Mouse (Mus musculus) forelimb bud, embryonic 11.5 days (tissue): ENCODE data around the gene Guca1a.
A peak's percentile ranks its signal among the peaks of the same experiment; 100 is the strongest.
"Not testable (repeated sequence)": the region's sequence is repeated elsewhere in the genome, so short reads cannot be mapped to it uniquely, and the experiment has no call there.

Source experiments
- DNase-seq: peaks from one replicate; pipeline ENCODE4 v3.0.0-alpha.2; 2012; ENCODE audit warnings: low read depth, low spot score

Gene Guca1a

DNA sequence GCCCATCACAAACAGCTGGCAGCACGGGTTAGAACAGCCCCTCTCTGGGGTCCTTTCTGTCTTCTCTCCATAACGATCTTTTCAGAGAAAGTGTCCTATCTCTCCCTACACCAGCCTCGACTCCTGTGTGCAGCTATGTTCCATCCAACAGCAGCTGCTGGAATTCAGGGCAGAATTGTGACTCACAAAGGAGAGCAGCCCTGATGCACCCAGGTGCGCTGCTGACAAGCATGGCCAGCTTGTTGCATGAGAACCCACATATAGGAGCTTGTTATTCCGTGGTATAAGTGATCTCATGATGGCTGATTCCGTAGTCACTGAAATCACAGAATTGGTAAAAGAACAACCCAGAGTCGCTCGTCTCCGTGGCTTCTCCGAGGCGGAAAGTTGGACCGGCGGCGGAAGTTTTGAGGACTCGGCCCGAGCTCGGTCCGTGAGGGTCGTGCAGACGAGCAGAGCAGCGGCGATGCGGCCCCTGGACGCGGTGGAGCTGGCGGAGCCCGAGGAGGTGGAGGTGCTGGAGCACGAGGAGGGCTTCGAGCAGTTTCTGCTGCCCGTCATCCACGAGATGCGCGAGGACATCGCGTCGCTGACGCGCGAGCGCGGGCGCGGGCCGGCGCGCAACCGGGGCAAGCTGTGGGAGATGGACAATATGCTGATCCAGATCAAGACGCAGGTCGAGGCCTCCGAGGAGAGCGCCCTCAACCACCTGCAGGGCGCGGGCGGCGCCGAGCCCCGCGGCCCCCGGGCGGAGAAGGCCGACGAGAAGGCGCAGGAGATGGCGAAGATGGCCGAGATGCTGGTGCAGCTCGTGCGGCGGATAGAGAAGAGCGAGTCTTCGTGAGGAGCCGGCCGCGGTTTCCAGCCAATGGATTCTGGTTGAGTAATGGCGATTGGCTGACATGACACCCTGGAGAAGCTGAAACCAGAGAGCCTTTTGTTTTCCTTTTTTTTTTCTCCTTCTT lies 9.8 kb upstream of the Guca1a start:
- DNase-seq: not testable (repeated sequence)

- peak; percentile 57 for DNase-seq
These were observed 8.1 kb upstream of the Guca1a start for GRCm38 (mm10) chr17:47408558-47408898.

DNA sequence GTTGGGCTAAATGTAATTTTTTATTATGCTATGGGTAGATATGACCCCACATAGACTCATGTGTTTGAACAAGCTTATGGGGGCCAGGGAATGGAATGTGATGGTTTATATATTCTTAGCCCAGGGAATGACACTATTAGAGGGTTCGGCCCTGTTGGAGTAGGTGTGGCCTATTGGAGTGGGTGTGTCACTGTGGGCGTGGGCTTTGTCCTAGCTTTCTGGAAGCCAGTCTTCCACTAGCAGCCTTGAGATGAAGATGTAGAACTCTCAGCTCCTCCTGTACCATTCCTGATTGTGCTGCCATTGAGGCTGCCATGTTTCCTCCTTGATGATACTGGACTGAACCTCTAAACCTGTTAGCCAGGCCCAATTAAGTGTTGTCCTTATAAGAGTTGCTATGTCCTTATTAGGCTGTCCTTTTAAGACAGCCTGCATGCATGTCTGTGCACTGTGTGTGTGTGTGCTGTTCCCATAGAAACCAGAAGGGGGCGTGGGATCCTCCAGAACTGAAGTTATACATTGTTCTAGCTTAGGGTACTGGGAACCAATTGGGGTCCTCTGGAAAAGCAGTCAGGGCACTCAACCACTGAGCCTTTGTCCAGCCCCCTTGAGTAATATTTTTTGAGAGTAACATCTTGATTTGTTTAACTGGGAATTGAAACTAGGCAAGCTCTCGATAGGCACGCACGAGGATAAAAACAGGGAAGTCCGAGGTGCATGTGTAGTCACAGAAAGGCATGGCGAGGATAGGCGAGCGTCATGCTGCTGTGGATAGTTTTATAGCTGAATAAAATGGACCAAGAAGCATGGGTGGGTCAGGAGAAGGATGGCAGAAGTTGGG lies 7.6 kb upstream of the Guca1a start:
- no peak for DNase-seq

DNA sequence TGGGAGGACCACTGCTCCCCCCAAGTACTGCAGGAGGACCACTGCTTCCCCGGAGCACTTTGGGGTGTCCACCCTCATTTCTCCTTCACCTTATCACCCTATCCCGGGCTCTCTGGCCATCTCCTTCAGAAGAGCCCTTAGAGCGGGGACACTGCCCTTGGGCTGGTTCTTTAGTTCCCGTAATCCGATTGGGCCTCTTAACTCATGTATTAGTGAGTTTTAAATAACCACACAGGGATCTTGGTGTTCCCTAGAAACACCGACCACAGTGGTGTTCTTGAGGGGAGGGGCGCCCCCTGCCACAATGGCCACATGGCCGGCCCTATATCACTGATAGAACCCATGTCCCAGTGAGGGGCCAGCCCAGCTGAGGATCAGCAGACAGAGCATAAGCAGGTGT lies 1.3 kb downstream of the Guca1a start:
- no peak for DNase-seq

DNA sequence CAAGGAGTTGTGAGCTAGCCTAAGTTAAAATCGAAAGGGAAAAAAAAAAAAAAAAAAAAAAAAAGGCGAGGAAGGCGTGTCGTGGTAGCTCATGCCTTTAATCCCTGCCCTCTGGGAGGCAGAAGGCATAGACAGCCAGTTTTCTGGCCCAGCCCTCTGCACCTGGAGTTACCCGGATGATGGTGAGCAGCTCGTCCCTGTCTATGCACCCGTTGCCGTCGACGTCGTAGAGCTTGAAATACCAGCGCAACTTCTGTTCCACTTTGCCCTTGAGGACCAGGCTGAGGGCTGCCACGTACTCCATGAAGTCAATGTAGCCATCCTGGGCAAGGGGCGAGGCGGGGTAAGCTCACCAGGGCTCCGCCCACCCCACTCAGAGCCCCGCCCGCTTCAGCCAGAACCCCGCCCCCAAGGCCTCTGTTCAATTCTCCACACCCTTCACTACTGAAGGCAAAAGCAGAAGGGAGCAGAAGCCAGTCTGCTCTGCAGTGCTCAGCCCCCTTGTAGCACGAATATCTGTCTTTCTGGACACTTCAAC lies 4.9 kb downstream of the Guca1a start:
- DNase-seq: no peak

DNA sequence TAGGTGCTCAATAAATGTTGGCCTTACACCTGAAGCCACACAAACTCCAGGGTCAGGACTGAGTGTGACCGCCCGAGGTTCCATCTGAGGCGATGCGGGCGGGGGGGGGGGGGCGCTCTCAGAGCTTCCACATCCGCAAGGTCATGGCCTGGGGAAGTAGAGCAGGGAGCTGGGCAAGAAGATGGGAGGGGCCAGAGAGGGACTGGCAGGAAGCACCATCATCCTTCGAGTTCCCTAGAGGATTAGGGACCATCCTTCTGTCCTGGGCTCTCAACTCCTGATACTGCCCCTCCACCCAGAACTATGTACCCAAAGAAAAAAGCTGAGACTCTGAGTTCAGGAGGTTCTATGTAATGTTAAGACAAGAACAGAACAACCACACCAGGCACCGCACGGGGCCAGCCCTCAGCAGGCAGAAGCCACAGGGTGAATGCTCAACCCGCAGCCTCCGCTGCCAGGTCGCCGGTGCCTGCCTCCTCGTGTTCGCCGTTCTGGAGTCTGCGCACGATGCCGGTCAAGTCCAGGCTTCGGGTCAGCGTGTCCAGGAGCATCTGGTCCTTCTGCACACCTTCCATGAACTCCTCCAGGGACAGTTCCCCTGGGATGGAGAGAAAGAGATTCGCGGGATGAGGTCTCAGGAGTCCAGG lies 6.0 kb downstream of the Guca1a start:
- no peak for DNase-seq

DNA sequence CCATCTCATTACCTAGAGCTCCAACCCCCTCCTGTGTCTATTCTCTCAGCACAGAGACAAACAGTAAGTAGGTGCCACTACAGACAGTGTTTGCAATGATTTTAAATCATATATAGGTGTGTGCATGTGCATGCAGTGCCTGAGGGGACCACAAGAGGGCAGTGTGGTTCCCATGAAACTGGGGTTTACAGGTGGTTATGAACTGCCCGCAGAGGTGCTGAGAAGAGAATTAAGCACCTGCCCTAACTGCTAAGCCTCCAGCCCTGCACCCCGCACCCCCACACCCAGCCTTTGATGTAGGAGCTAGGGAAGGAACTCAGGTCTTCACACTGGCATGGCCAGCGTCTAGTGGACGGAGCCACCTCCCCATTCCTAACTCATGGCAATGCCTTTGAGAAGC lies 13.7 kb downstream of the Guca1a start:
- DNase-seq: peak; percentile 56

- DNase-seq: no peak
These were observed 15.2 kb downstream of the Guca1a start, which contains the start of gene Guca1b for GRCm38 (mm10) chr17:47385145-47385544. Guca1b (plus strand) TSS chr17:47385393.

GRCm38 (mm10) chr17:47384064-47384463 lies 16.3 kb downstream of the Guca1a start:
- no peak for DNase-seq

- no peak for DNase-seq
These were observed 17.1 kb downstream of the Guca1a start for GRCm38 (mm10) chr17:47383266-47383665.

DNA sequence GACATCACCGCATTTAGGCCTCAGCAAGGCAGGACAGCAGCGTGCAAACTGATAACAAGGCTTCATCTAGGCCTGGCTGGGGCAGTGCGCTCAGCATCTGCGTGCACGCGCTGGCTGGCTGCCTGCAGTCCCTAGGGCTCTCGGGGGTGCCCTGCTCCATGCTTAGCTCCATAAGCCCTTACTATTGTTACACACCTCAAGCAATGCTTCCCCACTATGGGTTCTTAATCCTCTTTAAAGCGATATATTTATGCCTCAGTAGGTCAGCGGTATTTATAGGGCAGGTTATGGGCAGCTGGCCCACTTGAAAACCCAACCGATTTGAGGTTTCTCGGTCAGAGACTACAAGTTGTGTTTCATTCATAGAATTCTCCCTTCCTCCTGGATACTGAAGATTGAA lies 18.5 kb downstream of the Guca1a start:
- DNase-seq: no peak

- no peak for DNase-seq
These were observed 22.3 kb downstream of the Guca1a start for GRCm38 (mm10) chr17:47378133-47378532.

DNA sequence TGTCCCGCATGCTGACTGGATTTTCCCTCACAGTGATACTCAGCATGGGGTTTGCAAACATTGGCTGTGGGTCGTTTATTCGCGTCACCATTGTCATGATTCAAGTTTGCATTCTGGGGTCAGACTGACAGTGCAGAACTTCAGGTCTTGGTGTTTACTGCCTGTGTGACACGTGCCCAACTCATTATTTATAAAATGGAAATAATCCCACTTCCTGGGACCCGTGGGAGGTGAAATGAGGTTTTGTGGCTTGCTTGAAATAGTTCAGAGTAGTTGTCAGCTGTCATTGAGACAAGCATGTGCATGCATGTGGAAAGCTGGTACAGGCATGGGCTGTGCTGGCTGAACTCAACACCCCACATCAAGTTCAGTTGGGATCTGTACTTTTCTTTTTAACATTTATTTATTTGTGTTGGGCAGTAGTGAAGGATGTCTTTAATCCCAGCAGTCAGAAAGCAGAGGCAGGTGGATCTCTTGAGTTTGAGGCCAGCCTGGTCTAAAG lies 23.6 kb downstream of the Guca1a start:
- no peak for DNase-seq

- DNase-seq: no peak
These were observed 26.4 kb downstream of the Guca1a start for GRCm38 (mm10) chr17:47373991-47374390.

DNA sequence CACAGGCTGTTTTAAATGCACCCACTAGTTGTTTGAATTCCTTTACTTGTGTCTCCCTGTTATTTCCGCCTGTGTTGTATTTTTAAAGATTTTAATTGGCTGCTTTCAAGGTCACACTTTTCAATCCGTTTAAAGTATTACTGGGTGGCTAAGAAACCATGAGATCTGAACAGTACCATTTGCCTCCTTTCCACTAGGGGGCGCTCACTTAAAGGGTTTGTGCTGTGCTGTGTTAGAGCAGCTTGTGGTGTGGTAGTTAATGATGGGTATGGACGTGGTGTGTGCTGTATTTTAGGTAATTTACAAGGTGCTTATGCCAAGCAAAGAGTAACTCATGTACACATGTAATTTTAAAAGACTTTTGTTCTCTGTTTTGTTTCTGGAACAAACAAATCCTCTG lies 28.9 kb downstream of the Guca1a start:
- peak; percentile 34 for DNase-seq

GRCm38 (mm10) chr17:47369087-47369443 lies 31.3 kb downstream of the Guca1a start:
- no peak for DNase-seq

- DNase-seq: peak; percentile 91
These were observed 31.8 kb downstream of the Guca1a start, which contains the start of gene Mrps10 for GRCm38 (mm10) chr17:47368401-47369086. Mrps10 (plus strand) TSS chr17:47368887.

DNA sequence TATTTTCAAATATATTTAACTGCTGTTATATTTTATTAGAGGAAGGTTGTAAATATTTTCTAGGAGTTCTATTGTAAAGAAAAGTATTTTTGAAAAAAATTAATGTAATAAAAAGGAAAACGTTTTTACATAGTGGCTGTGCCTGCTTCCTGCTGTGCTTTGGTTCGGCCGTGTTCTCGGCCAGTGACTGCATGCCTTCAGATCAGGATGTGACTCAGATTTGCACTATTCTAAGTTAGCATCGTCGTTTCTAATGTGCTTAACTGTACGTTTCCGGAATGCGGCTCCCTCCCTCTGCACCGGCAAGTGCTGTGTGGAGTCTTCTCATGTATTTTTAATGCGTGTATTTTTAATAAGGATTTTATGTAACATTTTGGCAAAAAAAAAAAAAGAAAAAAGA lies 39.0 kb downstream of the Guca1a start:
- DNase-seq: no peak

DNA sequence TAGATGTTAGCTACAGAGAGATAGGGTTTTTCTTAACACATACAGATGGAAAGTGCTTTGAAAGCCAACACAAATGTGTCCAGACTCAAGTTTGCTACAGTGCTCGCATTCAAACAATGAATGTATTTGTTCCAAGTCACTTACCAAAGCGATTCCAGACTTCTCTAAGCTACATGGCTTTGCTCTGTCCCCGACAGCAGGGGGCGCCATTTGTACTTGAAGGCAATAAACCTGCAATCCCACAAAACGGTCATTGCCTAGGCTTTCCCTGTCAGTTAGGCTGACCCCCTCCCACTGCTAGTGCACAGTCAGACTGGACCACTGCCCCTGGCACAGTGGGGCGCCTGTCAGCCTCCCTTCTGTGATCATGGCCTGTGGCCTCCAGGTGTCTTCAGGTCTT lies 40.4 kb downstream of the Guca1a start:
- peak; percentile 14 for DNase-seq

DNA sequence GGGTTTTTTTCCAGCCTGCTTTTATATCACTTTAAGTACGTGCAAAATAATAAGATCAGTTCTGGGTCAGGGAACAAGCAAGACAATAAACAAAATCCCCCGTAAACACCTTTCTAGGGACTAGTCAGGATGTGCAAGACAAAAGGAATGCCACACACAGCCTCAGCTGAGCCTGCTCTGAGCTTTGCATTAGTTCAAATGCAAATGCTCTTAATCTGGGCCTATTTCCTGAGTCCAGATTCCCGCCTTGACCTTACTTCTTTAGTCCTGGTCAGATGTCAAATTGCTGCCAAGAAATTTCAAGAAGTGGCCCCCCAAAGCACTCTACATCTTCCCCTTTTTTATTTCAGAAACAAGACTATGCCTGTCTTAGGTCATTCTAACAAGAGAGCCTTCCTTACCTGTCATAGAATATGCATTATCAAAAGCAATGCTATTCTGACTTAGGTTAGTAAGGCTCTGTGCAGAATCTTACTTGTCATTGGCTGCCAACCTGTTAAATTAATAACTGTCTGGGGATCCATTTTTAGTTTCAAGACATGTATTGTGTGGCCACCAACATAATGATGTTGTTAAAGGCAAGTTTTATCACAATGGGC lies 50.6 kb downstream of the Guca1a start:
- no peak for DNase-seq
